Mouse (Mus musculus) heart, adult 8-10 months (tissue): Measurements from ENCODE around the gene Cfap57. TPM values are rescaled to one million over a fixed set of nuclear protein-coding genes. Genes with fewer than 3 reads are reported as not detected.

Experiments
- DNase-seq: peaks from one replicate; pipeline ENCODE4 v3.0.0; 2022; ENCODE audit warnings: low spot score
- total RNA-seq, 4 experiments: library from RNA; stranded (reverse); gene quantifications; 2 replicates each; pipeline ENCODE4 v1.2.4; 2022

The Cfap57 gene
- under 1 TPM in 1 of 4 experiments, not detected in 3; 0.06 TPM for total RNA-seq

DNA sequence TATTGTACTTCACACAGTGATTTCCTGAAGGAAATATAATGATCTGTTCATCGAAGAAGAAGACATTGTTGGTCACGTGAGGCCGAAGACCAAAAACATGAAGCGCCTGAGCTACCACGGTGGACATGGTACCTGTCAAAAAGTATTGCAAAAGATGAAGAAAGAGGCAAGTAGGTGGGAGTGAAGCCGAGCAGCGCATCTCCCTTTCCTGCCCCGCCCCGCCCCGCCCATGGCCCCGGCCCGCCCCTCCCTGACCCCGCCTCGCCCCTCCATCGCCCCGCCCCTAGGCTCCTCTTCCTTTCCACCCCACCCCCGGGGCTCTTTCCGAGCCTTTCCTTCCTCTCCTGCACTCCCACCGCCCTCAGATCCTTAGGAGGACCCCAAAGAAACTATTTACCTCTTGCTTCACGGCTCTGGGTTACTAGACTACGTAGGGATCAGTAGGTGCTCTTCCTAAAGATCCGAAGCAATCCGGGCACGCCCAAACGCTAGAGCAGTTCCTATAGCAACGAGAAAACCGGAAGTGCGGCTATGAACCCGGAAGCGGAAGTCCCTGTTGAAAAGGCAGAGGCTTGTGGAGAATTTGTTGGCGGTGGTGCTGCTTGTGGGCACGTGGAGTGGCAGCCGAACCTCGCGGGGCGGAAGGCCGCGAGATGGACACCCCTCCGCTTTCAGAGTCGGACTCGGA, at the start of gene Cfap57, which contains the start of gene Ebna1bp2:
TSS of gene Cfap57 (minus strand) at position 499 of the 688 bp plus-strand sequence.
TSS of gene Ebna1bp2 (plus strand) at position 521 of the 688 bp plus-strand sequence.
- peak; percentile 94 for DNase-seq

DNA sequence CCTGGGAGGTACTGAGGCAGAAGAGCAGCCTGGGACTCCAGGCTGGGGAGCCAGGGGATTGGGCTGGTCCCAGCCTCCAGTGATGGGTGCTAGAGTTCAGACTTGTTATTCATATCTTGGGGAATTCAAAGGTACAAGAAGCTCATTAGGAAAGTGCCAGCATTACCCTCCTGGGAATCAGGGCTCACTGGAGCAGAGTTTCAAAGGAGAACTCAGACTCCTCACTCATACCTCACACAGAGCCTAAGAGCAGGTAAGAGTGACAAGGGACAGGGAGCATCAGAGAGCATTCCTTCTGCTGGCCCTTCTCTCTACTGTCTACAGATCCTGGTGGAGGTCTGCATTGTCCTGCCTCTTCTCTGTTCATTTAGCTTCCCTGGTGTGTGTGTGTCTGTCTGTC, 38.1 kb upstream of the Cfap57 start, which contains the start of gene Olfr62:
TSS of gene Olfr62 (plus strand) at position 301 of the 400 bp plus-strand sequence.
- DNase-seq, result no peak

DNA sequence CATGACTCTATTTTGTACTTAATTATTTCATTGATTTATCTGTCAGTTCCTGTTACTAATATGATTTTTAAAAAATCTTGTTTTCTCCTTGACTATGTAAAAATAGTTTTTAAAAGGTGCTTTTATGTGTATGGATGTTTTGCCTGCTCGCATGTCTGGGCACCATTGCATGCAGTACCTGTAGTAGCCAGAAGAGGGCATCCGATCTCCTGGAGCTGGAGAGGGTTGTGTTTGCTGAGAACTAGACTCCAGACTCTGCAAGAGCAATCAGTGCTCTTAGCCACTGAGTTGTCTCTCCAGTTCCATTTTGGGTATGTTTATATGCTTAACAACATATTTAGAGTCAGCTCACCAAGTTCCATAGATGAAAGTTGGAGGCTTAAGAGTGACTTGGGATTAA, 24.7 kb upstream of the Cfap57 start:
- peak; percentile 40 for DNase-seq

DNA sequence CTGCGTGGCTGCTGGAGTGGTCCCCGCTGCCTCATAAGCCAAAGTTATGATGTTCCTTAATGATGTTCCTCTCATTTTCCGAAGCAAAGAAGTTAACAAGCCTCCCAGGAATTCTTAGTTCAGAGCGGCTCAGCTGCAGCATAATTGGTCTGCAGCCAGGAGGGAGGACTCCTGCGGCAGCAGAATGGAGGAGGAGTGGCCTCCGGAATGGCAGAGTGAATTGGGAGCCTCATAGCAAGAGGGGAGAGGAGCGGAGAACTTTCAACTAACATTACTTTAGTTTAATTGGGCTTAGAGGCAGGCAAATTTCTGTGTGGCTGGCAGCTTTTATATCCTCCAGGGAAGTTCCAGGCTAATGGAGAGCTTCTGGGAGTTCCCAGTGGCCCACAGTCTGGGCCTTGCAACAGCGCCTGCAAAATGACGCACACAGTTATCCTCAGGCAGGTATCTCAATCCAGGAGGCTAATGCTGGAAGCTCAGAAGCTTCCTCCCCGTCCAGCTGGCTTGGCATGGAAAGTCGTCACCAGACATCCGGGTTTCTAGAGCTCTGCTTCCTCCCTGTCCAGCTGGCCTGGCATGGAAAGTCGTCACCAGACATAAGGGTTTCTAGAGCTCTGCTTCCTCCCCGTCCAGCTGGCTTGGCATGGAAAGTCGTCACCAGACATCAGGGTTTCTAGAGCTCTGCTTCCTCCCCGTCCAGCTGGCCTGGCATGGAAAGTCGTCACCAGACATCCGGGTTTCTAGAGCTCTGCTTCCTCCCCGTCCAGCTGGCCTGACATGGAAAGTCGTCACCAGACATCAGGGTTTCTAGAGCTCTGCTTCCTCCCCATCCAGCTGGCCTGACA, 22.0 kb upstream of the Cfap57 start:
- DNase-seq, result no peak

DNA sequence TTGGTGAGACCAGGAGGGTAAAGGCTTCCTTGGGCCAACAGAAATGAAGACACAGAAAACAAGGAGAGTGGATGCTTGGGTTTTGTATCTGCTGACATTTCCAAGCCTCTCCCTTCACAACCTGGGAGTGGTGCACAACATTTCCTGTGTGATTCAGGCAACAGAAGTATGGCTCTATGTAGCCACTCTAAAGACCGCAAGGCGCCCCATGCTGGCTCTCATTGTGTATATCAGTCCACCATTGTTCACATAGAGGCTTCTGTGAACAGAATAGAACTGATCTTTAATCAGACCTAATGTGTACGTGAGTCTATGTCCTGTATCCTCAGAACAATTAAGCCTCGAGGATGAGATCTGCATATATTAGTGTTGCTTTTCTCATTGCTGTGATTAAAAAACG, 9.7 kb upstream of the Cfap57 start:
- no peak for DNase-seq

DNA sequence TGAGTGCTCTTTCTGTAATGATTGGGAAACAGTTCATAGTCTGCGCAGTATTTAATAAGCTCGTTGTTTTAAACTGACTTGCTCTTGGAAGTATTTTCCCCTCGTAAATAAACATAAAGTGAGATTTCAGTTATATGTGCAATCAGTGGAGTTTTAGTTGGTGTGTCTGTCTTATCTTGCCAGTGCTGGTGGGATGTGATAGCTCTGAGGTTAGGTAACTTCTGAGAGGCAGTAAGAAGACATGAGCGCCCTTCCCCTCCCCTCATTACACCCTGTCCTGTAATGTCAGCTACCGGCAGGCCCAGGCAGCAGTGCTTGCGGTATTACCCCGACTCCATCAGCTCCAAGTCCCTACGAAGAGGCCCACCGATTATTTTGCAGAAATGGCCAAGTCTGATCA, 1.2 kb upstream of the Cfap57 start:
- no peak for DNase-seq

DNA sequence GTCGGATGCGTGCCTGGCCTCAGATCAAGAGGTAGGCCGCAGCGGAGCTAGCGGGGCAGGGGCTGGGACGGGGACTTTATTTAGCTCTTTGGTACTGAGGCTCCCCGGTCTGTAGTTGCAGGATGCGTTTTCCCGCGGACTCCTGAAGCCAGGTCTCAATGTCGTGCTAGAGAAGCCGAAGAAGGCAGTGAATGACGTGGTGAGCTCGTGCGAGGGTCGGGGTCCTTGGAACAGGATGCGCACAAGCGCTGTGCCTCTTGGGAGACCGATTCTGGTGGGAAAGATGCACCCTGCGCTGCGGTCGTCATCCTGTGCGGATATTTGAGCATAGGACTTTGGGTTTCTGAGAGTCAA, 367 bp upstream of the Cfap57 start:
- DNase-seq, result no peak

DNA sequence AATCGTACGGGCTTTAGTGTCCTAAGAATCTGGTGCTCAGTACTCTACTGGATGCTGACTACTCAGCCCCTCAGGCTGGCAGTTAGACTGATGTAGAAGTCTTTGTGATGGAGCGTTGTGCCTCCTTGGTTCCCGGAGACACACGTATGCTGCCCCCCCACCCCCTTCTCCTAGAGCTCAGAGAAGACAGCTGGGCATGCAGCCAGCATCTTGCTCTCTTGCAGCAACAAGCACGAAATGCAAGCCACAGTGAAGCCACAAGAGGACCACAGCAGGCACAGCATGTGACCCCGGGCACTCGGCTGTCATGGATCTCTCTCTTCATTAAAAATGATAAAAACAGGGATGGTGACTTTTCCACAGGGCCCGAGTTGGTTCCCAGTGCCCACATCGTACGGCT, 5.2 kb downstream of the Cfap57 start:
- no peak for DNase-seq

DNA sequence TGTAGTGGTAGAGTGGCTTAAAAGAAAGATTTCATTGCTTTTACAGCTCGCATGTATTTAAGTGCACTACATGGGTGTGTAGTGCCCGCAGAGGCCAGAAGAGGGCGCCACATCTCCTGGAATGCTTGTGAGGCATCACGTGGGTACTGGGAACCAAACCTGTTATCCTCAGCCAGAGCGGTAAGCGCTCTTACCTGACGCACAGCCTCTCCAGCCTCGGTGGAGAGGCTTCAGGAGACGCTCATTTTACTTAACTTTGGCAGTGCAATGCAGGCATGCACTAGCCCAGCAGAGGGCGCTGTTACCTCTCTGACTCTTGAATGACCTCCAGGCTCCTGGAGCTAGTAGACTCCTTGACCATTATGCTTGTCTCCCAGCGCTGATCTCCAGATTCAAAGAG, 8.0 kb downstream of the Cfap57 start:
- no peak for DNase-seq

DNA sequence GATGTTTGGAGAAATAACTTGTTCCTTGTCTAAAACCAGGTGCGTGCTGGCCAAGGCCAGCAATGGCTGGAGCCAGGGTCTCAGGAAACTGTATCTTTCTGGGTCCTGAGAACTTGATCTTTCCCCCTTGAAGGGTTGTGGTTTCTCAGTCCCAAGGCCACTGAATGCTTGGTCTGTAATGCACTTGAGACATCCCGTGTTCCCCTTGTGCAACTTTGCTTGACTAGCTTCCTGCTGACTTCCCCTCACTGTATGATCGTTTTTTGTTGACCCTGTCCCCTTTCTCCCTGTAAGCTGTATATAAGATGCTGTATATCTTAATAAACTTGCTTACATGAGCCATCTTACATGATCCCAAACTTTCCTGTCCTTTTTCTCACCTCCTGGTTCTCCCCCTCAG, 10.7 kb downstream of the Cfap57 start:
- no peak for DNase-seq

DNA sequence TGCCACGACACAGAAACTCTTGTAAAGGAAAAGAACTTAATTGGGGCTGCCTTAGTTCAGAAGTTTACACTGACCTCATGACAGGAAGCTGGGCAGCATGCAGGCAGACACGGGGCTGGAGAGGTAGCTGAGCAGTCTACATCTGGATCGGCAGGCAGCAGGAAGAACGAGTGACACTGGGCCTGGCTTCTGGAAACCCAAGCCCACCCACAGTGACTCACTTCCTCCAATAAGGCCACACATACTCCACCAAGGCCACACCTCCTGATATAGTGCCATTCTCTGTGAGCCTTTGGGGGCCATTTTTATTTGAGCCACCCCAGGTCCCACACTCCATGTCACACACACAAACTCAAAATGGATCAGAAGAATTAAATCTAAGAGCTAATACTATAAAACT, 16.5 kb downstream of the Cfap57 start:
- no peak for DNase-seq

DNA sequence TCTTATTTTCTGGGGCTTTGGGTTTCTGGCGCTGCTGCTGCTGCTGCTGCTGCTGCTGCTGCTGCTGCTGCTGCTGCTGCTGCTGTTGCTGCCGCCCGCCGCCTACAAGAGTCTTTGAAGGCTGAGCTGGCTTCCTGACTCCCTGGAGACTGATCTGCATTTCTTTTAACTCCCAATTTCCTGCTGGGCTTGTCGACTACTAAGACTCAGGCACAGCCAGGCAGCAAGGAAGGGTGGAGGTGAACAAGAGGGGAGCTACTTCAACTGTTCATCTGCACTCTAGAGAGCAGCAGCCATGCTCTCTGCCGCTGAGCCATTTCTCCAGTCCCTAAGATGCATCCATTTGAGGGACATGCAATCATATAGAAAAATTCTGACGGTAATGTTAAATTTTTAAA, 30.8 kb downstream of the Cfap57 start:
- DNase-seq, result no peak

DNA sequence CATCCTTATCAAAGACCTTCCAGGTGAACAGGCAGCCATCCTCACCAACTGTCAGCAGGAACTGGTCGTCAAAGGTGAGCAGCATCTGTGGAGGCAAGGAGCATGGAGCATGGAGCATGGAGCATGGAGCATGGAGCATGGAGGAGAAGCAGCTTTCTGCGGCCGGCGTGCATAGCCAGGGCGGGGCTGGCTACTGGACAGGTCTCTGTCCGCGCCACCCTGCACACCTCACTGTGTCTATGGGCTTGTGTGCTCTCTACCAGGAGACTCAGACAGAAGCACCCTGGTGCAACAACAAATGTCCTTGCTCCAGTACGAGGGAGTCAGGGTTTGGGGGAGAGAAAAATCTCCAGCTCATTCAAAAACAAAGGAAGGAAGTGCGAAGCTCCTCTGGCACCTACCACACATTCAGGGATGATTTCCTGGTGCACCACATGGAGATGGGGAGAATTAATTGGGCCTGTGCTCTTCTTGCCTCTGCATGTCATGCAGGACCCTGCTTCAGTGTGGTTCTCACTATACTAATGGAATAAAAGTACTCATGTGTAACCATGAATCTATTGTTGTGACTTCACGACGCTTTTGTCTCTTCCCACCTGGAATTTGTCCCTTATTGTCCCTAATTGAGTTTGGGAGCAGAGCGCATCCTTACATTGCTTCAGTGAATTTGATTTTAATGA, 31.4 kb downstream of the Cfap57 start:
- DNase-seq, result no peak

DNA sequence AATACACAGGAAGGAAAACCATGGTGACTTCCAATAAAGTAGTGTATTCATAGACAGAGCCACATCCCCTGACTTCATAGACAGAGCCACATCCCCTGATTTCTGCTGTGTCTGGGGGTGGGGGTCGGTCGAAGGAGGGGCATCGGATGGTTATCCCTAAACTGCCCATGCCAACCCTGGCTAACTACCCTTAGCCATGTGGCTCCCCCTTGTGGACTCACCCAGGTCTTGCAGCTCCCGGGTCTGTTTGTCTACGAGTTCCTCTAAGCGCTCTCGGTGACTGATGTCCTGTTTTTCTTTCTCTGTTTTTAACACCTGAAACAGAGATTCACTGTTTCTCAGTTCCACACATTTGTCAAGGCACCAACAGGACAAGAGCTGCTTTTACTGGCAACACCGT, 37.9 kb downstream of the Cfap57 start:
- no peak for DNase-seq

DNA sequence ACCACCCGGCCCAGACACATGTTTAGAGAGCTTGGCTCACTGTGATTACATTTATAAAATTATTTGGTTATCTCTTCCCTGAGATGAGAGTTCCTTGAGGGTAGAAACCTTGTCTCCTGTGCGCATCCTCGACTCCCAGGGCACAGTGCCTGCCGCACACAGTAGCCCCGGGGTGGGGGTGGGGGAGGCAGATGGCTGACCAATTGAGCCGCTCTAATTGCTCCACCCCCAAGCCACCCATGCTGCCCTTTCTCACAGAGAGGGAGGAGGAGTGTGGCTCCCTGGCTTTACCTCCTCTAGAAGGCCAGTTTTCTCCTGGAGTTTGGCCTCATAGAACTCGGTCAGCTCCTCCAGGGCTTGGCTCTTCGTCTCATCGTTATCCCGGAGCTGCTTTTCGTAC, 39.1 kb downstream of the Cfap57 start:
- DNase-seq, result no peak

DNA sequence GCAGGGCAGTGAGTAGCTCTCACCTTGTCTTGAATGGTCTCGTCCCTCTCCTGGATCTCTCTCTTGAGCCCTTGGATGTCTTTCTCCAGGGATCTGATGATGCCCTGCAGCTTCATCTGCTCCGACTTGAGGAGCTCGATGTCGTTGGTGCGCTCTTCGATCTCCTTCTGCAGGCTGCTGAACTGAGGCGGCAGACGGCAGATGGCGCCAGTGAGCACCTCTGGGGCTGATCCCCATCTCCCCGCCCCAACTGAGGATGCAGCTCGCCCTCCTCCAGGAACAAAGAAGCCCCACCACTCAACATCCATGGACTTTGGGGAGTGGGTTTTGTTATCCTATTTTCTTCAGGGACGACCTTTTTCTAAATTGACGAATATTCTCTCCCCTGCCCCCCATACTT, 41.3 kb downstream of the Cfap57 start:
- DNase-seq, result no peak

DNA sequence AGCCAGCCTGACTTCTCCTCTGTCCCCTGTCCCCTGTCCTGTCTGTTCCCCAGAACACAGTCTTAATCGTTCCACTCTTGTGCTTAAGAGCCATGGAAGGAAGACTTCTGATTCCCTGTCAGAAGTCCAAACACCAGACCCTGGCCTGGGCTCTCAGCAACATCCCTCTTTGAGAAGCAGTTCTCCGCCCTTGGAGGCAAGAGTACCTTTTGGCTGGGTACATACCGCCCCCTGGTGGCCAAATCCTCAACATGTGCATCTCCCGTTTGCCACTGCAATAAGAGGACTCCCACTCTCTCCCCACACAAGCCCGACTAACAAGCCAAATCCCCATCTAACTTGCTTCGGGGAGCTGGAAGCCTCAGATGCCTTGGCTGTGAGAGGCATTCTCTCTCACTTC, 44.5 kb downstream of the Cfap57 start:
- peak; percentile 57 for DNase-seq

DNA sequence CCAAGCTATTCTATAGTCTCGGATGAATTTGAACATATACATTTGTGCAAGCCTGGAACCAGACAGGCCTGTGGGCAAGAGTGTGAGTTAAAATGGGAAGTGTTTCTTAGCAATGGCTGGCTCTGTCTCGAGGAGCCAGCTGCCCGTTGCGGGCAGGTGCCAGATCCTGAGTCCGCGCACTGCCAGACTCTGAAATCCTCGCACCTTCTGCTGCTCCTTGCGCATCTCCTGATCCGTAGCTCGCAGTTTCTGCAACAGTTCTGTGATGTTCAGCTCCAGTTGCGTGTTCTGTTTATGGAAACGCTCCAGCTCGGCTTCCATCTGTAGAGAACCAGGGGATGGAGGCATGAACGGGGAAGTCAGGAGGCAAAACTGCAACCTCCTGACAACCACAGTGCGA, 49.1 kb downstream of the Cfap57 start:
- no peak for DNase-seq

DNA sequence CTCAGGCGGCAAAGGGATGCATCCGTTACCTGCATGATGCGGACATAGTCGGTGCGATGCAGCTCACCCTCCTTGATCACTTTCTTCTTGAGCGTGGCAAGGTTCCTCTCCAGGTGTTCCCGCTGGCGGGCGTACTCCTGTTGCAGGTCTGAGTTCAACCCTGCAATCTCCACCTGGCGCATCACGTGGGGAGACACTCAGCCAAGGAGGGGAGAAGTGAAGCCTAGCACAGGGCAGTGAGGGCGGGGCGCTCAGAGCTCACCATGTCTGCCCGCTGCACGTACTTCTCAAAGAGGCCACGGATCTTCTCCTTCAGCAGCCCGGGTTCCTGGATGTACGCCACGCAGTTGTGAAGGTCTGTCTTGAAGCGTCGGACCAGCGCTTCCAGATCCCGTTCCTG, 51.3 kb downstream of the Cfap57 start:
- DNase-seq, result no peak

DNA sequence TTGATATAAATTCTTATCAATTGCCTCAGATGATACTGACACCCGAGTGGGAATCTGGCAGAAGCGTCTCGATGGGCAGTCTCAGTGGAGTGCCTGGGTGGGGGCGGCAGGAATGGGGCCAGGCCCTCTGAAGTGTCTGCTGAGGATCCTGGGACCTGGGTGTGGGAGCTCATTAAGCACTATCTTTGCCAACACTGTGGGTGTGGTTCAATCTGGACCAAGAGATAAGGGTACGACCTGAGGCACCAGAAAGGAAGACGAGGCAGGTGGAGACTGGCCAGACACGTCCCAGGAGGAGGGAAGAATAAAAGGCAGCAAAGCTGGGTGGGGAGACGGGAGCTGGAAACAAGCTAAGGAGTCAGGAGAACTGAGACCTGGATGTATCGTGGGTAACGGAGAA, 51.9 kb downstream of the Cfap57 start:
- no peak for DNase-seq

DNA sequence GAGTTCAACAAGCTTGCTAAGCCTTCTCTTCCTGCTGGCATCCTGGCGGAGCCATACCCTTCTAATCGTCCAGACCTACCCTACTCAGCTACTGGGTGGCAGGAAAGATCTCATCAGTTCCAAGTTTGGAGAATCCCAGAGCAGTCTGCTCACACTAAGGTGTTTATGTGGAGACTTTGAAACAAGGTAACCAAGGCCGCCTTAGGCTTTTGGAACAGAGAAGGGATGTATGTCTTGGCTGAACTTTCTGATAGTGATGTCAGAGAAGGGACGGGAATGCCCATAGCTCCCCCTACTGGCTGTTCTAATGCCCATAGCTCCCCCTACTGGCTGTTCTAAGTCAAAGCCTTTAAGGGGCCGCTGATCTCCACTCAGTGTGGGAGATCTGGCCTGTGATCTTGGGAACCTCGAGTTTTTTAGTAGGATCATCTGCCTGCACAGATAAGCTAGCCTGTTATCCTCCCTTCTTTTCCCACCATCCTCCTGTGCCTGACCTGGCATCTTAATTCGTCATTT, 54.4 kb downstream of the Cfap57 start:
- DNase-seq, result peak; percentile 55

DNA sequence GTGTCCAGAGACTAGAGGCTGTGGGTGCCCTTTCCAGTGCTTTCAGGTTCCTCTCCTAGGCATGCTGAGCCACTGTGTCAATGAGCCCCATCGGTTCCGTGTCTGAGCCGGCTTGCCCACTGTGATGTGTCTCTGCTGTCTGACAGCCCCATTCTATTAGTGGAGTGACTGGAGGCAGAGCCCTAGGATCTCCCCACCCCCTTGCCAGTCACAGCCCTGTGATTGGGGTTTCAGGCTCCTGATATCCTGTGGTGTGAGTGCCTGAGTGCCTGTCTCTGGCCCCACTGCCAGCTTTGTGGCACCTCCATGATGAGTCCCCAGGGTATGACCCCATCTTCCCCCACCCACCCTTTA, 55.7 kb downstream of the Cfap57 start:
- DNase-seq, result no peak
